Mouse (Mus musculus): Measurements from ENCODE around the gene Ndufv3. TPM values are rescaled to one million over a fixed set of nuclear protein-coding genes. Genes with fewer than 3 reads are reported as not detected.
"Not testable (repeated sequence)": the region's sequence is repeated elsewhere in the genome, so short reads cannot be mapped to it uniquely, and the experiment has no call there.

Gene Ndufv3
- polyA plus RNA-seq, 1 experiment from 2014 or later = 427 TPM

DNA sequence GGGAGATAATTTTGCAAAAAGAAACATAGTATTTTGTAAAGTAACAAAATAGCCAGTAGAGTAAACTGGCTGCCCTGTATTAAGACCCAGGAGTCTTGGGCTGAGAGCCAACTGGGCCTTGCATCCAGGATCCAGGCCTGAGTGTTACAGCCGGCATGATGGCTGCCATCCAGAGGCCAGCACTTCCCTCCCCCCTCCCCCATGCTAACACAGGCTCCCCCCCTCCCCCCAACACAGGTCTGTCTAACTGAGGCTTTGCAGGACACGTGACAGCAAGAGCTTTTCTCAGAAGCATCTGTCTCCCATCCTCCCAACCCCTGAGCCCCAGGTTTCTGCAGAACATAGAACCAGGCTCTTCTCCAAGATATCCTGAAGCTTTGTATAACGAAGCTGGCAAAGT, 980 bp downstream of the Ndufv3 start:
- 12% methylated on average over 3 of the region's 3 CpGs for WGBS
- Histone ChIP-seq H3K9me3 (ENCODE audit: control insufficient read depth, low read length) (no peaks in the 10 kb centered on the region), H3K27ac (ENCODE audit: low read depth) (peak overlapping the region; percentile 81), H3K9ac (ENCODE audit: low read length) (peak overlapping the region; percentile 74), H3K4me3 (ENCODE audit: low read depth, low read length) (peak overlapping the region; percentile 92), H3K36me3 (ENCODE audit: control insufficient read depth, insufficient read depth, low read length) (peaks cover 23% of the 10 kb centered on the region), H3K4me2 (ENCODE audit: low read length) (peak overlapping the region; percentile 76), H3K27me3 (replicated peaks; ENCODE audit: control insufficient read depth, insufficient read depth, low read length) (no peaks in the 10 kb centered on the region), H3K4me1 (replicated peaks; ENCODE audit: control insufficient read depth, insufficient read depth, low read length) (peaks cover 16% of the 10 kb centered on the region)
- ATAC-seq (replicated peaks; ENCODE audit: low FRiP score, low TSS enrichment, low read depth) (0 out of 2 replicates have a peak, but pooled peaks have one; percentile 4), DNase-seq (ENCODE audit: low spot score) (no peak)

DNA sequence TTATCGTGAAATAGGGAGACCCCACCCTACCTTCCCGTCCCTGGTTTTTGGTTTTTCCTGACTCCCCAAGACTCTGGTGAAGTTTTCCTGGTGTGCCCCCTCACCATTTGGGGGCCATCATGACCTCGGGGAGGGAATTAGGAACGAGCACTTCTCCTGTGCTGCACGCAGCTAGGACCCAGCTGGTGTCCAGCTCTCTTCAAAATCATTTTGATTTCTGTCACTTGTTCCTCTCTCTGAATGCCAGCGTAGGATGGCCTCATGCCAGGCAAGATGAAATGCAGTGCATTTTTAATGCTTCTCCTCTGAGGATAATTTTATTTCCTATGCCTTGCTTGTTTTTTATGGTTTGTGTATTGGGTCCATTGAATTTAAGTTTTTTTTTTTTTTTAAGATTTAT, 2.0 kb downstream of the Ndufv3 start:
- DNase-seq (ENCODE audit: low spot score) = no peak
- Histone ChIP-seq H3K9ac (ENCODE audit: low read length) (peak overlapping the region; percentile 16; the same call in 1 of the 2 replicates), H3K4me1 (replicated peaks; ENCODE audit: control insufficient read depth, insufficient read depth, low read length) (peaks cover 16% of the 10 kb centered on the region), H3K27ac (ENCODE audit: low read depth) (peak overlapping the region; percentile 54; the same call in 1 of the 2 replicates), H3K9me3 (ENCODE audit: control insufficient read depth, low read length) (no peaks in the 10 kb centered on the region), H3K27me3 (replicated peaks; ENCODE audit: control insufficient read depth, insufficient read depth, low read length) (no peaks in the 10 kb centered on the region), H3K36me3 (ENCODE audit: control insufficient read depth, insufficient read depth, low read length) (peaks cover 27% of the 10 kb centered on the region), H3K4me2 (ENCODE audit: low read length) (peak overlapping the region; percentile 76), H3K4me3 (ENCODE audit: low read depth, low read length) (no peak overlapping the region)
- no peak for ATAC-seq (replicated peaks; ENCODE audit: low FRiP score, low TSS enrichment, low read depth)
- WGBS = 87% methylated on average over 6 of the region's 6 CpGs

DNA sequence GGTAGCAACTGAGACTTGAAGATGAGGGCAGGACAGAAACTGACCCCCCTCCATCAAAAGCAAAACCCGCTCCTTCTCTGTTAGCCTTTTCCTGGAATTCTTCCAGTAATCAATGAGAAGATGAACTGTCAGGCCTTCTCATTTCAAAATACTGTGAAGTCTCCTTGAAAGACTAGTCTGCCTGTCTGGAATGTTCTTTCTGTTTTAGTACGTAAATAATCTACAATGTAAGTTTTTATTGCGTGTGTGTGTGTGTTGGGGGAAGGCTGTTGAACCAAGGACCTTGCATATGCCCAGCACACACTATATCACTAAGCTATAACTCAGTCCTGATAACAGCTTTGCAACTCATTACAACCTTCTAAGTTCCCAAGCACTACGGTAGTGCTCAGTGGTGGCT, 5.2 kb downstream of the Ndufv3 start:
- ATAC-seq (replicated peaks; ENCODE audit: low FRiP score, low TSS enrichment, low read depth) (no peak), DNase-seq (ENCODE audit: low spot score) (no peak)
- no peak overlapping the region for H3K9ac ChIP-seq (ENCODE audit: low read length)
- peaks cover 53% of the 10 kb centered on the region for H3K36me3 ChIP-seq (ENCODE audit: control insufficient read depth, insufficient read depth, low read length)
- H3K4me1 ChIP-seq (replicated peaks; ENCODE audit: control insufficient read depth, insufficient read depth, low read length) = peaks cover 13% of the 10 kb centered on the region
- no peaks in the 10 kb centered on the region for H3K9me3 ChIP-seq (ENCODE audit: control insufficient read depth, low read length)
- H3K27me3 ChIP-seq (replicated peaks; ENCODE audit: control insufficient read depth, insufficient read depth, low read length) = no peaks in the 10 kb centered on the region
- no peak overlapping the region for H3K4me3 ChIP-seq (ENCODE audit: low read depth, low read length)
- 86% methylated on average over 4 of the region's 4 CpGs for WGBS
- H3K4me2 ChIP-seq (ENCODE audit: low read length) = no peak overlapping the region
- no peak overlapping the region for H3K27ac ChIP-seq (ENCODE audit: low read depth)

DNA sequence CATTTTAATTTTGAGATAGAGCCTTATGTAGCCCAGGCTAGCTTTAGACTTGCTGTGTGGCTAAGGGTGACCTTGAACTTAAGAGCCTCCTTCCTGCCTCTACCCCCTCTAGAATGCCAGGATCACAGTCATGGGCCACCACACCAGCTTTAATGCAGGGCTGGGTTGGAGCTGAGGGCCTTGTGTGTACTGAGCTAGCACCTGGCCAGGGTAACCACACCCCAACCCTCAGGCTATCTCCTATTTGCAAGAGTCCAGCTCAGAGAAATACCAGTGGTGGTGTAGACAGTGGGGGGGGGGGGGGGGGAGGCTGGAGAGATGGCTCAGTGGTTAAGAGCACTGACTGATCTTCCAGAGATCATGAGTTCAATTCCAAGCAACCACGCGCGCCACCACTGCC, 5.9 kb downstream of the Ndufv3 start:
- Histone ChIP-seq H3K4me1 (replicated peaks; ENCODE audit: control insufficient read depth, insufficient read depth, low read length) (peaks cover 12% of the 10 kb centered on the region), H3K4me2 (ENCODE audit: low read length) (no peak overlapping the region), H3K36me3 (ENCODE audit: control insufficient read depth, insufficient read depth, low read length) (peaks cover 59% of the 10 kb centered on the region), H3K9ac (ENCODE audit: low read length) (no peak overlapping the region), H3K27ac (ENCODE audit: low read depth) (no peak overlapping the region), H3K27me3 (replicated peaks; ENCODE audit: control insufficient read depth, insufficient read depth, low read length) (no peaks in the 10 kb centered on the region), H3K9me3 (ENCODE audit: control insufficient read depth, low read length) (no peaks in the 10 kb centered on the region), H3K4me3 (ENCODE audit: low read depth, low read length) (no peak overlapping the region)
- DNase-seq (ENCODE audit: low spot score) = no peak
- ATAC-seq (replicated peaks; ENCODE audit: low FRiP score, low TSS enrichment, low read depth) = no peak
- 94% methylated on average over 3 of the region's 3 CpGs for WGBS

DNA sequence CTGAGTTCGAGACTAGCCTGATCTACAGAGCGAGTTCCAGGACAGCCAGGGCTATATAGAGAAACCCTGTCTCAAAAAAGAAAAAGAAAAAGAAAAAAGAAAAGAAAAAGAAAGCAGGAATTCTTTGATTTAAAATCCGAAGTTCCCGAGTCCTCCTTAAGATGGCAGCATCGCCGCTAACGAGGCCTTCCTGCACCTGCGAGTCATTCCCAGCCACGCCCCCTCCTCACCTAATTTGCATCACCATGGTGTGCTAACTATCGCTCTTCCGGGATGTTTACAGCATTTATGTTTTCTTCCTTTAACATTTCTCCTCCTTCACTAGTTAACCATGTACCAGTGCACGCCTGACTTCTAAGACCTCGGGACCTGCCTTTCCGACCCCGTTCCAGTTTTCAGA, 9.4 kb downstream of the Ndufv3 start:
- H3K27ac ChIP-seq (ENCODE audit: low read depth) = no peak overlapping the region
- peaks cover 49% of the 10 kb centered on the region for H3K36me3 ChIP-seq (ENCODE audit: control insufficient read depth, insufficient read depth, low read length)
- no peak overlapping the region for H3K4me2 ChIP-seq (ENCODE audit: low read length)
- no peak overlapping the region for H3K4me3 ChIP-seq (ENCODE audit: low read depth, low read length)
- no peaks in the 10 kb centered on the region for H3K27me3 ChIP-seq (replicated peaks; ENCODE audit: control insufficient read depth, insufficient read depth, low read length)
- DNase-seq (ENCODE audit: low spot score) (peak; percentile 78), ATAC-seq (replicated peaks; ENCODE audit: low FRiP score, low TSS enrichment, low read depth) (no peak)
- H3K9ac ChIP-seq (ENCODE audit: low read length) = no peak overlapping the region
- H3K9me3 ChIP-seq (ENCODE audit: control insufficient read depth, low read length) = no peaks in the 10 kb centered on the region
- H3K4me1 ChIP-seq (replicated peaks; ENCODE audit: control insufficient read depth, insufficient read depth, low read length) = no peaks in the 10 kb centered on the region
- 32% methylated on average over 15 of the region's 15 CpGs for WGBS

DNA sequence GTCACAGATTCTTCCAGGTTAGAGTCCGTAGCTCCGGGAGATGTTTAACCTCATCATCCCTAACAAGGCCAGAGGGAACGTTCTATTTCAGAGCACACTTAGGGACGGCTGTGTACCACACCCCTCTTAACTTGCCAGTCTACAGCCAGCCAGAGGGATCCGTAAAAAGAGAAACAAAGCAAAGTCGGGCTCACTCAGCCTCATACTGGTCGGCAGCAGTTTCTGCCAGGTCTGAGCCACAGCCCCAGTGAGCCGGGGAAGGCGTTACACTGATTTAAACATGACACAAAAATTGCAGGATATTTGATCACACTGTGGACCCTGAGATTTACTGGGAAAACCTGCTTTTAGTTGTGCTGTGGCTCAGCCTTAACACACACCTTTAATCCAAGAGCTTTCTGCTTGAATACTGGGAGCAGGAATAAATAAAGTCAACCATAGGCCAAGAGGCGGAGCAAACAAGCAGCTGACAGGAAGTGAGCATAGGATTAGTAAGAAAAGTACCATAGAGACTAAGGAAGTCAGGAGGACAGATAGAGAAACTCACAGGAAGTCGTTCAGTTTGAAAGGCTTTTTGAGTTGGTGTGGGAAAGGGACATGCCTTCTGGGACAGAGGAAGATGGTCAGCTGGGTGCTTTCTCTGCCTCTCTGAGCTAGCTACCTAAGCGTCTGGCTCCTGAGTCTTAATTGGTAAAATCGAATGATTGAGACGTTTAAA, 11.7 kb downstream of the Ndufv3 start:
- H3K9ac ChIP-seq (ENCODE audit: low read length) = no peak overlapping the region
- no peaks in the 10 kb centered on the region for H3K9me3 ChIP-seq (ENCODE audit: control insufficient read depth, low read length)
- H3K27ac ChIP-seq (ENCODE audit: low read depth) = no peak overlapping the region
- peaks cover 5% of the 10 kb centered on the region for H3K4me1 ChIP-seq (replicated peaks; ENCODE audit: control insufficient read depth, insufficient read depth, low read length)
- no peak overlapping the region for H3K4me2 ChIP-seq (ENCODE audit: low read length)
- 86% methylated on average over 14 of the region's 14 CpGs for WGBS
- H3K36me3 ChIP-seq (ENCODE audit: control insufficient read depth, insufficient read depth, low read length) = peaks cover 46% of the 10 kb centered on the region
- ATAC-seq (replicated peaks; ENCODE audit: low FRiP score, low TSS enrichment, low read depth) (no peak), DNase-seq (ENCODE audit: low spot score) (no peak)
- H3K4me3 ChIP-seq (ENCODE audit: low read depth, low read length) = no peak overlapping the region
- H3K27me3 ChIP-seq (replicated peaks; ENCODE audit: control insufficient read depth, insufficient read depth, low read length) = no peaks in the 10 kb centered on the region

DNA sequence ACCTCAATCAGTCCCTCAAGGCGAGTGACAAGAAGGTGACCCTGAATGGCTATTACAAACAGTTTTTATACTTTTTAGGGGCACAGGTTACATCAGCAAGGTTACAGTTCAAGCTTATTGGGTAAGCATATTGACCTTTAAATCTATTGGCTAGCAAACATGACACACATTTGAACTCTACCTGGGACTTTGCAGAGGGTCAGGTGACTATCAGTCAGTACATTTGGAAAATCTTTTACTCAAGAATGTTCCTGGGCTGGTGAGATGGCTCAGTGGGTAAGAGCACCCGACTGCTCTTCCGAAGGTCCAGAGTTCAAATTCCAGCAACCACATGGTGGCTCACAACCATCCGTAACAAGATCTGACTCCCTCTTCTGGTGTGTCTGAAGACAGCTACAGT, 12.4 kb downstream of the Ndufv3 start:
- WGBS = 94% methylated on average over 3 of the region's 4 CpGs
- H3K27ac ChIP-seq (ENCODE audit: low read depth); H3K4me3 ChIP-seq (ENCODE audit: low read depth, low read length); H3K4me2 ChIP-seq (ENCODE audit: low read length); DNase-seq (ENCODE audit: low spot score); H3K4me1 ChIP-seq (replicated peaks; ENCODE audit: control insufficient read depth, insufficient read depth, low read length); H3K9ac ChIP-seq (ENCODE audit: low read length); H3K27me3 ChIP-seq (replicated peaks; ENCODE audit: control insufficient read depth, insufficient read depth, low read length); ATAC-seq (replicated peaks; ENCODE audit: low FRiP score, low TSS enrichment, low read depth); H3K9me3 ChIP-seq (ENCODE audit: control insufficient read depth, low read length): not testable (repeated sequence)
- peaks cover 39% of the 10 kb centered on the region for H3K36me3 ChIP-seq (ENCODE audit: control insufficient read depth, insufficient read depth, low read length)

DNA sequence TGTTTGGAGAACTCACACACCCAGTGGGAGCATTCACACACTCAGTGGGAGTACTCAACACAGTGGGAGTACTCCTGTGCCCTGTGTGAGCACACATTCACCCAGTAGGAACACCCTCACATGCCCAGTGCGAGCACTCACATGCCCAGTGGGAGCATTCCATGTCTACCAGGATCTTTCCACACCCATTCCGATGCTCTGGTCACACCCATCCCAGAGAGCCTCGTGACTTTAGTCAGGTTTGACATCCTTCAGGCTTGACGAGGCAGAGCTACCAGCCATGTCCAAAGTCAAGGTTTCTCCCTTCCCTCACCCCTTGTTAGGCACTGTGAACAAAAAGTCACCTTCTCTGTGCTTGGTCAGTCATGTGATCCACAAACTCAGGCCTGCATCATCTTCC, 15.4 kb downstream of the Ndufv3 start:
- Histone ChIP-seq H3K4me2 (ENCODE audit: low read length) (no peak overlapping the region), H3K27me3 (replicated peaks; ENCODE audit: control insufficient read depth, insufficient read depth, low read length) (no peaks in the 10 kb centered on the region), H3K4me1 (replicated peaks; ENCODE audit: control insufficient read depth, insufficient read depth, low read length) (peaks cover 5% of the 10 kb centered on the region), H3K4me3 (ENCODE audit: low read depth, low read length) (no peak overlapping the region), H3K36me3 (ENCODE audit: control insufficient read depth, insufficient read depth, low read length) (peaks cover 15% of the 10 kb centered on the region), H3K9me3 (ENCODE audit: control insufficient read depth, low read length) (no peaks in the 10 kb centered on the region), H3K9ac (ENCODE audit: low read length) (no peak overlapping the region), H3K27ac (ENCODE audit: low read depth) (peak overlapping the region; percentile 43; the same call in 1 of the 2 replicates)
- ATAC-seq (replicated peaks; ENCODE audit: low FRiP score, low TSS enrichment, low read depth) (no peak), DNase-seq (ENCODE audit: low spot score) (no peak)
- 76% methylated on average over 4 of the region's 4 CpGs for WGBS
